Mouse (Mus musculus) midbrain, embryonic 10.5 days (tissue): ENCODE data around the gene Ramp3. TPM values are rescaled to one million over a fixed set of nuclear protein-coding genes. Genes with fewer than 3 reads are reported as not detected.

Experiments
- DNase-seq: peaks from one replicate; pipeline ENCODE4 v3.0.0-alpha.2; 2017; ENCODE audit warnings: low spot score
- H3K27ac ChIP-seq: fragments of 300-500 bp; sonication (generic); replicated peaks from 2 replicates; pipeline ENCODE4 v1.5.1; 2016; ENCODE audit warnings: mild to moderate bottlenecking
- H3K27me3 ChIP-seq: fragments of 300-500 bp; sonication (generic); 2 replicates; pipeline ENCODE4 v1.6.1; 2016; ENCODE audit warnings: low read depth, mild to moderate bottlenecking; ENCODE audit not compliant: poor library complexity, severe bottlenecking
- H3K36me3 ChIP-seq: fragments of 300-500 bp; sonication (generic); 2 replicates; pipeline ENCODE4 v1.6.1; 2016; ENCODE audit warnings: mild to moderate bottlenecking, moderate library complexity
- H3K4me1 ChIP-seq: fragments of 300-500 bp; sonication (generic); 2 replicates; pipeline ENCODE4 v1.6.1; 2016
- H3K4me3 ChIP-seq: fragments of 300-500 bp; sonication (generic); 2 replicates; pipeline ENCODE4 v1.5.1; 2016; ENCODE audit warnings: mild to moderate bottlenecking, moderate library complexity
- H3K9me3 ChIP-seq: fragments of 300-500 bp; sonication (generic); replicated peaks from 2 replicates; pipeline ENCODE4 v1.6.1; 2016; ENCODE audit warnings: mild to moderate bottlenecking
- WGBS: fragments of 180-500 bp; shearing (Covaris S2); methylation state at CpG from one replicate; pipeline ENCODE4 v1.1.7; 2016; 5-methylcytosine and 5-hydroxymethylcytosine counted together
- polyA plus RNA-seq: library from polyadenylated mRNA; unstranded; fragments of >200 nt; fragmentation: Nextera tagmentation; extraction: Ambion mirVana; gene quantifications from 2 replicates; pipeline ENCODE4 v1.2.1, GENCODE M21; 2016

Gene Ramp3
- polyA plus RNA-seq, 1 experiment from 2014 or later: 7.1 TPM

GRCm38 (mm10) chr11:6705516-6705915, 47.2 kb downstream of the Ramp3 start:
- H3K4me1 ChIP-seq: peaks cover 7% of the 10 kb centered on the region; the same call in 1 of the 2 replicates
- H3K27me3 ChIP-seq: no peaks in the 10 kb centered on the region
- no peak for DNase-seq
- peaks cover 21% of the 10 kb centered on the region; the same call in 1 of the 2 replicates for H3K9me3 ChIP-seq
- WGBS: 81% methylated on average over 5 of the region's 5 CpGs
- no peak overlapping the region for H3K4me3 ChIP-seq
- H3K27ac ChIP-seq: no peak overlapping the region
- H3K36me3 ChIP-seq: no peaks in the 10 kb centered on the region

DNA sequence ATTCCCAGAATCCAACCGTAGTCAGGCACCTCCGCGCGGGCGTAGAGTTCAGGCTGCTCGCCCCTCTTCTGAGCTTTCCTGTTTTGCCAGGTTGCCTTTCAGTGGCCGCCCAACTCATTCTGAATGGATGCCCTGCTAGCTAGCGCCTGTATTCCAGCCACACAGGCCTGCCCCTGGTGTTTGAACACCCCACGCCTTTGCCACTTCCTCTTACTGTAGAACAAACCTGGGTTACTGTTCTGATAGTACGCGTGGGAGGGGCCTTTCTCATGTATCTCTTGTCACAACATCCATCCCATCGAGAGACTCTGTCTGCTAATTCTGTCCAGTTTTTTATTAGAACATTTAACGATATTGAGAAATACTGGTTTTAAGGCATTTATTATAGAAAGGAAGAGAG, 48.5 kb downstream of the Ramp3 start:
- WGBS: 92% methylated on average over 13 of the region's 13 CpGs
- H3K27ac ChIP-seq: no peak overlapping the region
- H3K36me3 ChIP-seq: no peaks in the 10 kb centered on the region
- no peak for DNase-seq
- peaks cover 7% of the 10 kb centered on the region; the same call in 1 of the 2 replicates for H3K4me1 ChIP-seq
- H3K27me3 ChIP-seq: no peaks in the 10 kb centered on the region
- H3K9me3 ChIP-seq: peaks cover 16% of the 10 kb centered on the region; the same call in 1 of the 2 replicates
- H3K4me3 ChIP-seq: no peak overlapping the region

- Histone ChIP-seq H3K9me3 (peaks cover 16% of the 10 kb centered on the region; the same call in 1 of the 2 replicates), H3K4me1 (peaks cover 7% of the 10 kb centered on the region; the same call in 1 of the 2 replicates), H3K27me3 (no peaks in the 10 kb centered on the region), H3K27ac (no peak overlapping the region), H3K36me3 (no peaks in the 10 kb centered on the region), H3K4me3 (no peak overlapping the region)
- no peak for DNase-seq
- 92% methylated on average over 7 of the region's 7 CpGs for WGBS
Observed at GRCm38 (mm10) chr11:6708437-6708836, 50.1 kb downstream of the Ramp3 start.

- no peak overlapping the region for H3K4me3 ChIP-seq
- H3K27me3 ChIP-seq: no peaks in the 10 kb centered on the region
- DNase-seq: no peak
- peaks cover 16% of the 10 kb centered on the region; the same call in 1 of the 2 replicates for H3K9me3 ChIP-seq
- no peaks in the 10 kb centered on the region for H3K36me3 ChIP-seq
- H3K4me1 ChIP-seq: peaks cover 5% of the 10 kb centered on the region; the same call in 1 of the 2 replicates
- H3K27ac ChIP-seq: no peak overlapping the region
- 77% methylated on average over 2 of the region's 2 CpGs for WGBS
Observed at GRCm38 (mm10) chr11:6710409-6710808, 52.1 kb downstream of the Ramp3 start.

GRCm38 (mm10) chr11:6720746-6721145, 62.4 kb downstream of the Ramp3 start:
- DNase-seq: no peak
- Histone ChIP-seq H3K27ac (peak overlapping the region; percentile 28; the same call in 1 of the 2 replicates), H3K4me1 (no peaks in the 10 kb centered on the region), H3K36me3 (no peaks in the 10 kb centered on the region), H3K9me3 (no peaks in the 10 kb centered on the region), H3K4me3 (no peak overlapping the region), H3K27me3 (no peaks in the 10 kb centered on the region)
- WGBS: 94% methylated on average over 5 of the region's 5 CpGs

DNA sequence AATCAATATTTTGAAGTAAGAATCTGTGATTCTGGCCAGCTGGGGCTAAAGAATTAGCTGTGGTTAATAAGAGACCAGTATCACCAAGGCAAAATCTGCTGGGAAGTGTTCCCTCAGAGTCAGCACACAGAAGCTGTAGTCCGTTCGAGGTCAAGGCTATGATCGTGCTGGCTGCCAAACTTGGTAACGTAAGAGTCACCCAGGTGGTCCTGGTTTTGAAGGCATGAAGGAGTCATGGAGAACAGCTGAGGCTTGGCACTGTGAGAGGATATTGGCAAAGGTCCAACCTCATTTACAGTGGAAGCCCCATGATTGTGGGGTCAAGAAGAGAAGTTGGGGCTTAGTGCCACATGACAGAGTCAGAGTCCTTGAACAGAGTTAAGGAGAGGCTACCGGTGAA, 68.6 kb downstream of the Ramp3 start:
- no peaks in the 10 kb centered on the region for H3K27me3 ChIP-seq
- H3K9me3 ChIP-seq: no peaks in the 10 kb centered on the region
- no peak overlapping the region for H3K27ac ChIP-seq
- H3K4me3 ChIP-seq: no peak overlapping the region
- no peak for DNase-seq
- 95% methylated on average over 5 of the region's 5 CpGs for WGBS
- no peaks in the 10 kb centered on the region for H3K36me3 ChIP-seq
- no peaks in the 10 kb centered on the region for H3K4me1 ChIP-seq

Other genes starting within 250 kb of the Ramp3 start
- gene Ppia, start 243.1 kb upstream of the Ramp3 start, polyA plus RNA-seq: 5,494 and 6,336 TPM in 2 replicates
- 961 and 1,033 TPM in 2 replicates for gene H2afv, start 214.1 kb upstream of the Ramp3 start, polyA plus RNA-seq
- gene Purb, start 182.6 kb upstream of the Ramp3 start, polyA plus RNA-seq: 15.1 and 15.5 TPM in 2 replicates
- gene Myo1g, start 137.6 kb upstream of the Ramp3 start, polyA plus RNA-seq: 0.86 and 0.87 TPM in 2 replicates
- gene Ccm2, start 111.6 kb upstream of the Ramp3 start, polyA plus RNA-seq: 106 and 108 TPM in 2 replicates
- 17.2 and 39.7 TPM in 2 replicates for gene Nacad, start 52.5 kb upstream of the Ramp3 start, polyA plus RNA-seq
- gene Tbrg4, start 32.5 kb upstream of the Ramp3 start, polyA plus RNA-seq: 61.7 and 70.5 TPM in 2 replicates
- not detected in 2 replicates for gene Wap, start 19.9 kb upstream of the Ramp3 start, polyA plus RNA-seq
- not detected in 2 replicates for gene Gm11983, start 179.1 kb downstream of the Ramp3 start, polyA plus RNA-seq